Mouse (Mus musculus) forebrain, embryonic 16.5 days (tissue): Measurements from ENCODE around the gene Cep295nl. TPM values are rescaled to one million over a fixed set of nuclear protein-coding genes. Genes with fewer than 3 reads are reported as not detected.

ENCODE experiments used
- ATAC-seq: fragments of 200-750 bp; cut with Nextera tagmentation; 2 replicates; pipeline ENCODE4 v1.8.0; 2017; ENCODE audit warnings: mild to moderate bottlenecking, moderate library complexity
- H3K27ac ChIP-seq: fragments of 300-500 bp; sonication (generic); 2 replicates; pipeline ENCODE4 v1.5.1; 2014; ENCODE audit warnings: low read length, control low read depth
- H3K27me3 ChIP-seq: fragments of 300-500 bp; sonication (generic); replicated peaks from 2 replicates; pipeline ENCODE4 v1.6.1; 2014; ENCODE audit warnings: low read length; ENCODE audit not compliant: control insufficient read depth, insufficient read depth
- H3K36me3 ChIP-seq: fragments of 300-500 bp; sonication (generic); 2 replicates; pipeline ENCODE4 v1.6.1; 2014; ENCODE audit not compliant: control insufficient read depth, insufficient read depth
- H3K4me1 ChIP-seq: fragments of 300-500 bp; sonication (generic); replicated peaks from 2 replicates; pipeline ENCODE4 v1.6.1; 2014; ENCODE audit warnings: low read length; ENCODE audit not compliant: control insufficient read depth, insufficient read depth
- H3K4me2 ChIP-seq: fragments of 300-500 bp; sonication (generic); 2 replicates; pipeline ENCODE4 v1.6.1; 2014; ENCODE audit warnings: mild to moderate bottlenecking, low read length, control low read depth
- H3K4me3 ChIP-seq: fragments of 300-500 bp; sonication (generic); replicated peaks from 2 replicates; pipeline ENCODE4 v1.5.1; 2014; ENCODE audit warnings: mild to moderate bottlenecking, low read length, control low read depth
- H3K9ac ChIP-seq: fragments of 300-500 bp; sonication (generic); replicated peaks from 2 replicates; pipeline ENCODE4 v1.6.1; 2014; ENCODE audit warnings: low read depth, low read length, control low read depth
- H3K9me3 ChIP-seq: fragments of 300-500 bp; sonication (generic); 2 replicates; pipeline ENCODE4 v1.6.1; 2016; ENCODE audit warnings: low read length; ENCODE audit not compliant: control insufficient read depth
- WGBS: fragments of 180-500 bp; shearing (Covaris S2); extraction: QIAGEN DNeasy Blood & Tissue Kit; methylation state at CpG from one replicate; pipeline ENCODE4 v1.1.7; 2014; 5-methylcytosine and 5-hydroxymethylcytosine counted together
- polyA plus RNA-seq: library from polyadenylated mRNA; unstranded; fragments of >200 nt; fragmentation: Nextera tagmentation; extraction: Ambion mirVana; gene quantifications from 2 replicates; pipeline ENCODE4 v1.2.1, GENCODE M21; 2015

The Cep295nl gene
- polyA plus RNA-seq, 1 experiment from 2014 or later = 0.14 TPM

DNA sequence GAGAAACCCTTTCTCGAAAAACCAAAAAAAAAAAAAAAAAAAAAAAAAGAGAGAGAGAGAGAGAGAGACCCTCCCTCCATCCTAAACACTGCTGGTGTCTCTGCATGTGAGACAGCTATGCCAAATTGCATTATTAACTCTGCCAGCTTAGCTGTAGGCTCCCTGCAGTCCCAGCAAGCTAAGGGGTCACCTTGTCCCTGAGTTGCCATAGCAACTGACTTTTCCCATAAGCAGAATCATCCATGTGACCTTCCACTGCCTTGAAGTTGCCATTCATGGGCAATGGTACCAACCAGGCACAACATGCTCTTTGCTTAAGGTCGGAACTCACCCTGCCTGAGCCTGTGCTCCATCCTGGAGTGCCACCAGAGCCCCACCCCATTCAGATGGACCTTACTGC lies 47.3 kb downstream of the Cep295nl start:
- ATAC-seq = no peak
- WGBS = 71% methylated on average over 2 of the region's 2 CpGs
- H3K36me3 ChIP-seq = no peaks in the 10 kb centered on the region
- H3K4me2 ChIP-seq = no peak overlapping the region
- H3K27me3 ChIP-seq = no peaks in the 10 kb centered on the region
- H3K4me1 ChIP-seq = peaks cover 4% of the 10 kb centered on the region
- H3K9ac ChIP-seq = no peak overlapping the region
- H3K4me3 ChIP-seq = no peak overlapping the region
- H3K27ac ChIP-seq = no peak overlapping the region
- no peaks in the 10 kb centered on the region for H3K9me3 ChIP-seq

- no peak overlapping the region for H3K4me3 ChIP-seq
- no peak overlapping the region for H3K27ac ChIP-seq
- H3K36me3 ChIP-seq = no peaks in the 10 kb centered on the region
- no peak overlapping the region for H3K9ac ChIP-seq
- H3K9me3 ChIP-seq = no peaks in the 10 kb centered on the region
- H3K4me2 ChIP-seq = no peak overlapping the region
- WGBS = 51% methylated on average over 6 of the region's 6 CpGs
- peaks cover 15% of the 10 kb centered on the region for H3K4me1 ChIP-seq
- no peak for ATAC-seq
- H3K27me3 ChIP-seq = no peaks in the 10 kb centered on the region
Measured at GRCm38 (mm10) chr11:118292671-118293070, 49.6 kb downstream of the Cep295nl start.

DNA sequence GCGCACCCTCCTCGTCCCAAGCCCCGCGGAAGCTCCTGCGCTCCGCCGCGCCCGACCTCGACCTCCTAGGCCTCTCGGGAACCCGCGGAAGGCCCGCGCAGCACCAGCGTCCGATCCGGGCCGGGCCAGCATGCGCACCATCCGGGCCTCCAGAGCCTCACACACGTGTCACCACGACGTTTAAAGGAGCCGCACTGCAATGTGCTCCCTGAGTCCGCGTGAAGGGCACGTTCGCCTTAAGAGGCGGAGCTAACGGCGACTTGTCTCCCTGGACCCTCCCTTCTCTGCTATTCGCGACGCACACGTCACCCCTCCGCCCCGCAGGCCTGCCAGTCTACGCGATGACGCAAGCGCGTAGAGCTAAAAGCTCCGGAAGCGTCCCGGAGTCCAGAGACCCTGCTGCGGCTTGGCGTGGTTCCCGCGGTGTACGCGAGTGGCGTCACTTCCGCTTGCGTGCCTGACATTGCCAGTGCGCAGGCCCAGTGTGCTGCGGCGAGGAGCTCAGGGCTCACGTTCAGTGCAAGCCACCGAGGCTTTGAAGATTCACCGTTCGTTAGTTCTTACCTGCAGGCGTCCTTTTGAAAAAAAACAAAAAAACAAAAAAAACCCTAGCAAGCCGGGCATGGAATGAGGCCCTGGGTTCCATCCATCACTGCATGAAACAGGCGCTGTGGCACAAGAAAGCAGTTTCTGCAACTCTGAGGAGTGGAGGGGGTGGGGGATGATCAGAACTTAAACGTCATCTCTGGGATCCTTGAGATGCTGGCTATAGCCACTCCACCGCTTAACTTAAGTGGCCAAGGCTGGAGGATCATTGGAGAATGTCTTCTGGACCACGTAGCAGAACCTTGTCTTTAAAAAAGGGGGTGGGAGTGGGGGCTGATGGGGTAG lies 52.1 kb downstream of the Cep295nl start, which contains the start of gene Usp36:
Usp36 (minus strand) TSS at position 246 of the 891 bp plus-strand sequence.
- Histone ChIP-seq H3K27ac (peak within 1 kb of the TSS; percentile 91), H3K4me1 (peaks cover 15% of the 10 kb centered on the region), H3K9ac (peak within 1 kb of the TSS; percentile 87), H3K36me3 (0 out of 2 replicates have a peak, but pooled peaks cover 3% of the 10 kb centered on the region), H3K27me3 (no peaks in the 10 kb centered on the region), H3K4me2 (peak within 1 kb of the TSS; percentile 98), H3K9me3 (no peaks in the 10 kb centered on the region), H3K4me3 (peak within 1 kb of the TSS; percentile 77)
- under 1% methylated on average over 67 of the region's 68 CpGs for WGBS
- ATAC-seq = peak; percentile 99

GRCm38 (mm10) chr11:118289562-118289961 lies 52.7 kb downstream of the Cep295nl start:
- Histone ChIP-seq H3K4me2 (peak overlapping the region; percentile 98), H3K4me3 (peak overlapping the region; percentile 77), H3K4me1 (peaks cover 15% of the 10 kb centered on the region), H3K9me3 (no peaks in the 10 kb centered on the region), H3K9ac (peak overlapping the region; percentile 87), H3K36me3 (peaks cover 7% of the 10 kb centered on the region; the same call in 1 of the 2 replicates), H3K27ac (peak overlapping the region; percentile 76), H3K27me3 (no peaks in the 10 kb centered on the region)
- under 1% methylated on average over 22 of the region's 22 CpGs for WGBS
- no peak for ATAC-seq

GRCm38 (mm10) chr11:118289037-118289511 lies 53.2 kb downstream of the Cep295nl start:
- H3K9me3 ChIP-seq = no peaks in the 10 kb centered on the region
- H3K27ac ChIP-seq = peak overlapping the region; percentile 76
- H3K36me3 ChIP-seq = peaks cover 8% of the 10 kb centered on the region; the same call in 1 of the 2 replicates
- H3K27me3 ChIP-seq = no peaks in the 10 kb centered on the region
- peak overlapping the region; percentile 98 for H3K4me2 ChIP-seq
- peaks cover 15% of the 10 kb centered on the region for H3K4me1 ChIP-seq
- H3K4me3 ChIP-seq = peak overlapping the region; percentile 77
- H3K9ac ChIP-seq = peak overlapping the region; percentile 87
- under 1% methylated on average over 16 of the region's 16 CpGs for WGBS
- ATAC-seq = no peak

- 94% methylated on average over 9 of the region's 9 CpGs for WGBS
- Histone ChIP-seq H3K9me3 (no peaks in the 10 kb centered on the region), H3K4me1 (peaks cover 15% of the 10 kb centered on the region), H3K9ac (no peak overlapping the region), H3K36me3 (peaks cover 15% of the 10 kb centered on the region), H3K27me3 (no peaks in the 10 kb centered on the region), H3K4me3 (no peak overlapping the region), H3K4me2 (no peak overlapping the region), H3K27ac (no peak overlapping the region)
- ATAC-seq = no peak
Measured at GRCm38 (mm10) chr11:118287573-118287972, 54.7 kb downstream of the Cep295nl start.

GRCm38 (mm10) chr11:118286434-118286833 lies 55.9 kb downstream of the Cep295nl start:
- 93% methylated on average over 9 of the region's 9 CpGs for WGBS
- H3K9me3 ChIP-seq = no peaks in the 10 kb centered on the region
- H3K27me3 ChIP-seq = no peaks in the 10 kb centered on the region
- no peak overlapping the region for H3K27ac ChIP-seq
- H3K9ac ChIP-seq = no peak overlapping the region
- H3K36me3 ChIP-seq = peaks cover 21% of the 10 kb centered on the region
- no peak overlapping the region for H3K4me3 ChIP-seq
- no peak for ATAC-seq
- no peak overlapping the region for H3K4me2 ChIP-seq
- peaks cover 15% of the 10 kb centered on the region for H3K4me1 ChIP-seq

DNA sequence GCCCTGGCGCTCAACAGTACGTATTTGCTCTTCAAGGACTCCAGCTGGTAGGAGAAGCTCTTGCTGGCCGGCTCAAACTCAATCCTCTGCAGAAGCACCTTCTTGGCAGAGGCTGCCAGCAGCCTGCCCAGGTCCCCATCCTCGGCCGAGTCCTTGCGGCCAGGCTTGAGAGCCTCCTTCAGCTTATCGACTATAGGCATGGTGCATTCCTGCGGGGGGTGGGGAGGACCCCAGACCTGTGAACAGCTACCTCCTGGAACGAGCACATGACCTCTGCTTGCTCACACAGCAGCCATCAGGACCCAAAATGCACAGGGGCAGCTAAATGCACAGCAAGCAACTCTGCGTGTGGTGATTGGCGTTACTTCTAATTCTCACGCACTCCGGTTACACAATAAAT lies 56.5 kb downstream of the Cep295nl start:
- H3K4me1 ChIP-seq = peaks cover 15% of the 10 kb centered on the region
- no peaks in the 10 kb centered on the region for H3K9me3 ChIP-seq
- no peak overlapping the region for H3K4me3 ChIP-seq
- no peak overlapping the region for H3K4me2 ChIP-seq
- ATAC-seq = no peak
- no peak overlapping the region for H3K27ac ChIP-seq
- H3K9ac ChIP-seq = no peak overlapping the region
- WGBS = 91% methylated on average over 13 of the region's 13 CpGs
- H3K27me3 ChIP-seq = no peaks in the 10 kb centered on the region
- H3K36me3 ChIP-seq = peaks cover 22% of the 10 kb centered on the region
